ENCODE assay signal across 11 mouse cellular contexts in genomic region chr3:79129044-79129600, GRCm38 (mm10).
DNase-seq lines count a peak whose midpoint lies in the region; ATAC-seq and TF ChIP-seq lines count a peak whose summit lies in the region.
"Had no signal": no experiment of that assay in that cellular context is flagged by ENCODE, and none has a peak within 500 bp of the region (broad histone marks: within the 10 kb centered on the region; RNA-seq: fewer than 3 reads in every experiment).

No protein-coding gene starts in this region.

- peak overlapping the region; percentile 53; the same call in 1 of the 2 replicates for H3K27ac ChIP-seq in heart, embryonic 10.5 days
- H3K27ac ChIP-seq in lung, postnatal 0 days (ENCODE audit: low read length), result peak overlapping the region; percentile 44; the same call in 1 of the 2 replicates
- H3K27ac ChIP-seq: embryonic facial prominence, embryonic 15.5 days; liver, embryonic 13.5 days had no signal

- TF ChIP-seq EP300 in lung, postnatal 0 days (IDR thresholded peaks at IDR 0.05), result no peak

- no peak for TF ChIP-seq CTCF in lung, postnatal 0 days (IDR thresholded peaks at IDR 0.05)

- no peaks in the 10 kb centered on the region for H3K27me3 ChIP-seq in heart, embryonic 10.5 days (ENCODE audit: insufficient read depth, poor library complexity, severe bottlenecking)
- H3K27me3 ChIP-seq in lung, postnatal 0 days (replicated peaks; ENCODE audit: insufficient read depth, low read length), result no peaks in the 10 kb centered on the region
- H3K27me3 ChIP-seq: embryonic facial prominence, embryonic 15.5 days; liver, embryonic 13.5 days had no signal

- H3K9me3 ChIP-seq in heart, embryonic 10.5 days, result no peaks in the 10 kb centered on the region
- no peaks in the 10 kb centered on the region for H3K9me3 ChIP-seq in lung, postnatal 0 days (ENCODE audit: low read length)
- H3K9me3 ChIP-seq: embryonic facial prominence, embryonic 15.5 days; liver, embryonic 13.5 days had no signal

- DNase-seq in heart, embryonic 10.5 days (ENCODE audit: low spot score), result no peak
- DNase-seq in heart, adult 18-20 months, result no peak
- peak; percentile 50 for DNase-seq in lung, postnatal 0 days (ENCODE audit: low spot score)
- no peak for DNase-seq in lung, postnatal 36 days
- peak; percentile 55 for DNase-seq in brain, adult 2 months (ENCODE audit: low read depth, low spot score)
- DNase-seq in mesoderm, embryonic 11.5 days (ENCODE audit: low read depth, low spot score), result peak; percentile 46
- no peak for DNase-seq in urinary bladder, postnatal 4 days (ENCODE audit: low spot score in 2 of 2)
- DNase-seq in thymus, adult 18-20 months, result no peak
- DNase-seq: liver, embryonic 13.5 days; thymus, adult 2 months had no signal

- no peaks in the 10 kb centered on the region for H3K36me3 ChIP-seq in heart, embryonic 10.5 days
- H3K36me3 ChIP-seq in lung, postnatal 0 days (ENCODE audit: insufficient read depth, low read length), result no peaks in the 10 kb centered on the region
- H3K36me3 ChIP-seq: embryonic facial prominence, embryonic 15.5 days; liver, embryonic 13.5 days had no signal

- 57% methylated on average over 6 of the region's 6 CpGs for WGBS in heart, embryonic 10.5 days
- 53% methylated on average over 6 of the region's 6 CpGs for WGBS in lung, postnatal 0 days

- peaks cover 13% of the 10 kb centered on the region; the same call in 1 of the 2 replicates for H3K4me1 ChIP-seq in heart, embryonic 10.5 days
- no peaks in the 10 kb centered on the region for H3K4me1 ChIP-seq in lung, postnatal 0 days (ENCODE audit: insufficient read depth, low read depth, low read length)
- H3K4me1 ChIP-seq: liver, embryonic 13.5 days had no signal

- no peak overlapping the region for H3K9ac ChIP-seq in lung, postnatal 0 days (replicated peaks; ENCODE audit: low read depth)
- H3K9ac ChIP-seq: embryonic facial prominence, embryonic 15.5 days; liver, embryonic 13.5 days had no signal

- ATAC-seq in lung, postnatal 0 days, result no peak

- H3K4me3 ChIP-seq in heart, embryonic 10.5 days, result no peak overlapping the region
- H3K4me3 ChIP-seq in lung, postnatal 0 days (ENCODE audit: low read depth, low read length), result no peak overlapping the region
- H3K4me3 ChIP-seq: embryonic facial prominence, embryonic 15.5 days; liver, embryonic 13.5 days had no signal

- H3K4me2 ChIP-seq in lung, postnatal 0 days (replicated peaks; ENCODE audit: low read depth, low read length), result no peak overlapping the region
- H3K4me2 ChIP-seq: embryonic facial prominence, embryonic 15.5 days; liver, embryonic 13.5 days had no signal

Comparison
In these comparisons a context has a peak if more than half of its experiments do, and no peak if none do; other contexts are left out.
1. DNase-seq: peak in lung, postnatal 0 days (single experiment), brain, adult 2 months (single experiment) and mesoderm, embryonic 11.5 days (single experiment); none in heart, embryonic 10.5 days (single experiment), heart, adult 18-20 months (0 of 2), lung, postnatal 36 days (single experiment), urinary bladder, postnatal 4 days (0 of 2) and thymus, adult 18-20 months (0 of 2).